Mouse (Mus musculus): ENCODE results near the gene Greb1.

- TF ChIP-seq CTCF (IDR thresholded peaks at IDR 0.05) (no peak), POLR2A (IDR thresholded peaks at IDR 0.05; ENCODE audit: insufficient read depth, low read depth, low read length) (no peak), EP300 (IDR thresholded peaks at IDR 0.05; ENCODE audit: insufficient read depth, low read depth, low read length) (no peak)
These were observed 32.0 kb downstream of the Greb1 start for GRCm38 (mm10) chr12:16768711-16769110.
